Mouse (Mus musculus): ENCODE measurements around the gene Gm42906. TPM values are rescaled to one million over a fixed set of nuclear protein-coding genes. Genes with fewer than 3 reads are reported as not detected.

Gm42906 gene
- polyA plus RNA-seq, 1 experiment from 2014 or later = not detected

GRCm38 (mm10) chr5:151210060-151210459 is 217.9 kb downstream of the Gm42906 start:
- H3K4me2 ChIP-seq = no peak overlapping the region
- ATAC-seq (ENCODE audit: insufficient read depth) = no peak
- no peak for TF ChIP-seq CTCF (IDR thresholded peaks at IDR 0.05; ENCODE audit: low read depth)
- no peaks in the 10 kb centered on the region for H3K36me3 ChIP-seq (ENCODE audit: insufficient read depth)
- 76% methylated on average over 2 of the region's 2 CpGs for WGBS
- H3K27ac ChIP-seq (ENCODE audit: low read depth) = no peak overlapping the region
- H3K4me3 ChIP-seq (ENCODE audit: low read depth, low read length) = no peak overlapping the region
- H3K9me3 ChIP-seq (ENCODE audit: low read depth, low read length) = no peaks in the 10 kb centered on the region
- H3K9ac ChIP-seq = no peak overlapping the region
- no peaks in the 10 kb centered on the region for H3K4me1 ChIP-seq (ENCODE audit: insufficient read depth)
- no peak for DNase-seq
- no peaks in the 10 kb centered on the region for H3K27me3 ChIP-seq (ENCODE audit: insufficient read depth, low read length)

DNA sequence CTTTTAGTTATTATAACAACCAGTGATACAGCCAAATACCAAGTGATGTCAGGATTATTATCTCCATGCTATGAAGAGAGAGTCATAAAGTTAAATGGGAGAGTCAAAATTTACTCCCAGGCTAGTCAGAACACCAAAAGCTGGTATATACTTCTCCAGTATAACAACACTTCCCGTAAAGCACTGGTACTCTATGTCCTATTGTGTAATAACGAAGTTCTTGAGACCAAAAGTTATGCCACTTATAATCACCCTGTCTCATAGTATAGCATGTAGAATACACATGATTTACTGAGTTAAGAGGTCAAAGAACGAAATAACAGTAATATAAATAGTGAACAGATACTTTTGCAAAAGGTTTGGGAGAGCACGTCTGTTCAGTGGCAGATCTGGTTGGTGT is 222.9 kb downstream of the Gm42906 start:
- Histone ChIP-seq H3K9me3 (ENCODE audit: low read depth, low read length) (no peaks in the 10 kb centered on the region), H3K4me2 (no peak overlapping the region), H3K4me1 (ENCODE audit: insufficient read depth) (0 out of 2 replicates have a peak, but pooled peaks cover 4% of the 10 kb centered on the region), H3K36me3 (ENCODE audit: insufficient read depth) (no peaks in the 10 kb centered on the region), H3K27me3 (ENCODE audit: insufficient read depth, low read length) (no peaks in the 10 kb centered on the region), H3K9ac (no peak overlapping the region), H3K4me3 (ENCODE audit: low read depth, low read length) (no peak overlapping the region), H3K27ac (ENCODE audit: low read depth) (no peak overlapping the region)
- WGBS = 86% methylated on average over 4 of the region's 4 CpGs
- ATAC-seq (ENCODE audit: insufficient read depth) (no peak), DNase-seq (no peak)
- no peak for TF ChIP-seq CTCF (IDR thresholded peaks at IDR 0.05; ENCODE audit: low read depth)

GRCm38 (mm10) chr5:151202925-151203324 is 225.0 kb downstream of the Gm42906 start:
- ATAC-seq (ENCODE audit: insufficient read depth) = peak; percentile 44; the same call in 1 of the 2 replicates
- H3K4me3 ChIP-seq (ENCODE audit: low read depth, low read length) = no peak overlapping the region
- 0 out of 2 replicates have a peak, but pooled peaks cover 4% of the 10 kb centered on the region for H3K4me1 ChIP-seq (ENCODE audit: insufficient read depth)
- peak; percentile 33 for DNase-seq
- no peak for TF ChIP-seq CTCF (IDR thresholded peaks at IDR 0.05; ENCODE audit: low read depth)
- no peak overlapping the region for H3K4me2 ChIP-seq
- no peaks in the 10 kb centered on the region for H3K36me3 ChIP-seq (ENCODE audit: insufficient read depth)
- H3K9ac ChIP-seq = no peak overlapping the region
- WGBS = 27% methylated on average over 5 of the region's 5 CpGs
- H3K9me3 ChIP-seq (ENCODE audit: low read depth, low read length) = no peaks in the 10 kb centered on the region
- no peaks in the 10 kb centered on the region for H3K27me3 ChIP-seq (ENCODE audit: insufficient read depth, low read length)
- H3K27ac ChIP-seq (ENCODE audit: low read depth) = no peak overlapping the region

DNA sequence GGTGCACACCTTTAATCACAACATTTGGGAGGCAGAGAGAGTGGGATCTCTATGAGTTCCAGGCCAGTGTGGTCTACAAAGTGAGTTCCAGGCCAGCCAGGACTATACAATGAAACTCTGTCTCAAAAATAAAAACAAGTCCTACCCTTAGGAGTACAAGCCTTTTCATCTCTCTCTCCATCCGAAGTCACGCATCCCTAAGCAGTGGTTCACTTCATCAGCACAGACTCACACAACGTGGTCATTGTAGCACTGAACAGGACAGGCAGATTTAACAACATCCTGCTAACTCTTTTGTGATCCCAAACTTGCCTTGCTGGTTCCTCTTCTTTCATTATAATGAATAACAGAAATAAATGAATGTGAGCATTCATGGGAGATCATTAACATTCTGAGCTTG is 226.7 kb downstream of the Gm42906 start:
- 79% methylated on average over 3 of the region's 3 CpGs for WGBS
- Histone ChIP-seq H3K9me3 (ENCODE audit: low read depth, low read length) (no peaks in the 10 kb centered on the region), H3K4me3 (ENCODE audit: low read depth, low read length) (no peak overlapping the region), H3K36me3 (ENCODE audit: insufficient read depth) (no peaks in the 10 kb centered on the region), H3K9ac (no peak overlapping the region), H3K4me2 (no peak overlapping the region), H3K27me3 (ENCODE audit: insufficient read depth, low read length) (no peaks in the 10 kb centered on the region), H3K27ac (ENCODE audit: low read depth) (no peak overlapping the region), H3K4me1 (ENCODE audit: insufficient read depth) (peaks cover 11% of the 10 kb centered on the region; the same call in 1 of the 2 replicates)
- no peak for ATAC-seq (ENCODE audit: insufficient read depth)
- TF ChIP-seq CTCF (IDR thresholded peaks at IDR 0.05; ENCODE audit: low read depth) = no peak
- no peak for DNase-seq

DNA sequence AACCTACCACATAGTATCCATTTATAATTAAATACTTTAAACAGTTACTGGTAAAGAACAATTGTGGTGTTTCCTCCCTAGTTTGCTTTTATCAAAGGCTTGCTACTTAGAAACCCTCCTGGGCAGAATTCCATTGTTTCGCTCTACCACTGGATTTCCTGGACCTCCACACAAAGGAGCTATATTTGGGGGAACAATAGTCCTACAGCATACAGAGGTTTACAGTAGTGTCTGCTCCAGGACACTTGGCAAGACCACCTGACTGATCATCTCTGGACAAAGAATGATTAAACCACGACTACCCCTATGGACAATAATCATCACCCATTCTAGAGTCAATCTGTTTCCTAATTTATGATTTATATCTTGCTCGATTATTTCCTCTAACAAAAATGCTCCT is 228.7 kb downstream of the Gm42906 start:
- H3K27me3 ChIP-seq (ENCODE audit: insufficient read depth, low read length) = no peaks in the 10 kb centered on the region
- H3K36me3 ChIP-seq (ENCODE audit: insufficient read depth) = no peaks in the 10 kb centered on the region
- H3K4me3 ChIP-seq (ENCODE audit: low read depth, low read length) = no peak overlapping the region
- H3K9ac ChIP-seq = no peak overlapping the region
- H3K27ac ChIP-seq (ENCODE audit: low read depth) = no peak overlapping the region
- DNase-seq (peak; percentile 36), ATAC-seq (ENCODE audit: insufficient read depth) (peak; percentile 37; the same call in 1 of the 2 replicates)
- whole genome bisulfite sequencing = 72% methylated on average over 3 of the region's 3 CpGs
- H3K9me3 ChIP-seq (ENCODE audit: low read depth, low read length) = no peaks in the 10 kb centered on the region
- TF ChIP-seq CTCF (IDR thresholded peaks at IDR 0.05; ENCODE audit: low read depth) = no peak
- peaks cover 11% of the 10 kb centered on the region; the same call in 1 of the 2 replicates for H3K4me1 ChIP-seq (ENCODE audit: insufficient read depth)
- no peak overlapping the region for H3K4me2 ChIP-seq

DNA sequence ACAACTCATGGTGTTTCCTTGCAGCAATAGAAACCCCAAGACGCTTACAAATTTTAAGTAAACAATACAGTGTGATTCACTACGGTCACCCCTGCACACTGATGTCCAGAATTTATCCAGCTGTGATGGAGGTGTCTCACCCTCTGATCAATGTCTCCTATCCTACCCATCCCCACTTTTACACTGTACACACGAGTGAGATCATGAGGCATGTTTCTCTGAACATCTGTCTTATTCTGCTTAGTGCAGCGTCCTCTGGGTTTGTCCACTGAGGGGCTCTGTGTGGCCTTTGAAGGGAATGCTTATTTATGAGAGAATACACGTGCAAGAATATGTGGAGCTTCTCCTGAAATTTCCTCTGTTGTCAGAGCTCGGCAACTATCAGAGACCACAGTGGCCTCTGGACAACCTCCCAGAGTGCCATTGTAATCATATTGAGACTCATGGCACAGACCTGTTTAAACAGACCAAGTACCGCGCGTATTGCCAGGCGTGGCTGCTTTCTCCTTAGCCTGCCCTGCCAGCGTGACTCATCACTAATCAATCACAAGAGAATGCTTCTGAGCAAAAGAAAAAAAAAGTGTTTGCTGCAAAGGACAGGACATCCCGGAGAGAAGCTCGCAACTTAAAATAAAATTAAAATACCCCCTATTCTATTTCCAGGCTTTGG is 231.2 kb downstream of the Gm42906 start:
- Histone ChIP-seq H3K4me2 (no peak overlapping the region), H3K4me3 (ENCODE audit: low read depth, low read length) (no peak overlapping the region), H3K4me1 (ENCODE audit: insufficient read depth) (peaks cover 6% of the 10 kb centered on the region; the same call in 1 of the 2 replicates), H3K9ac (no peak overlapping the region), H3K36me3 (ENCODE audit: insufficient read depth) (no peaks in the 10 kb centered on the region), H3K27ac (ENCODE audit: low read depth) (no peak overlapping the region), H3K27me3 (ENCODE audit: insufficient read depth, low read length) (no peaks in the 10 kb centered on the region), H3K9me3 (ENCODE audit: low read depth, low read length) (no peaks in the 10 kb centered on the region)
- TF ChIP-seq CTCF (IDR thresholded peaks at IDR 0.05; ENCODE audit: low read depth) = no peak
- peak; percentile 39 for DNase-seq
- ATAC-seq (ENCODE audit: insufficient read depth) = no peak
- 36% methylated on average over 13 of the region's 13 CpGs for WGBS

DNA sequence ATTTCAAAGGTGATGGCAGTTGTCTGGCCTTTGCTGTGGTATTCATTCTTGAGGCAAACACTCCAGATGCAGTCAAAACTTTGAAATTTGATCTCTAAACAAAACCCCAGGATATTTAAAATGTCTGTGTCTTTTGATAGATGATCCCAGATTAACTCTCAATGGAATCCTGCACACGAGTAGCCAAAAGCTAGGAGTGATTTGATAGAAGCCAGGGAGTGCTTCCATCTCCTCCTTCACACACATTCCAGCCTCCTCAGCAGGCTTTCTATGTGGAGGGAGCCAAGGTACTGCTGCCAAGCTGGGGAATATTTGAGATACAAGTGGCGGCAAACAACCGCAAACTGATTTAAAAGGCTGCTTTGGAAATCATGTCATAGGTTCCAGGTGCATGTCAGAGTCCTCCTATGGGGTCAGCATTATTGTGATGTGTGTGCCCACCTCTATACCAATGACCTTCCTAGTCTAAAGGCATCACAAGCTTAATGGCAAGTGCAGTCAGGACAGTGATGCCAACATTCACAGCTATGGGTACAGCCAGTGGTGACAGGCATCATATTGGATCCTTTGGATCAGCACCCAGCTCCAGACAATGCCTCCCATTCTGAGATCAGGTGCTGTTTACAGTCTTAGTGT is 234.0 kb downstream of the Gm42906 start:
- Histone ChIP-seq H3K9me3 (ENCODE audit: low read depth, low read length) (no peaks in the 10 kb centered on the region), H3K4me1 (ENCODE audit: insufficient read depth) (peaks cover 9% of the 10 kb centered on the region; the same call in 1 of the 2 replicates), H3K27ac (ENCODE audit: low read depth) (no peak overlapping the region), H3K27me3 (ENCODE audit: insufficient read depth, low read length) (no peaks in the 10 kb centered on the region), H3K9ac (no peak overlapping the region), H3K36me3 (ENCODE audit: insufficient read depth) (no peaks in the 10 kb centered on the region), H3K4me2 (no peak overlapping the region), H3K4me3 (ENCODE audit: low read depth, low read length) (no peak overlapping the region)
- no peak for ATAC-seq (ENCODE audit: insufficient read depth)
- TF ChIP-seq CTCF (IDR thresholded peaks at IDR 0.05; ENCODE audit: low read depth) = no peak
- 34% methylated on average over 3 of the region's 3 CpGs for WGBS
- DNase-seq = peak; percentile 45

All from lung, embryonic 14.5 days (tissue).